Mouse (Mus musculus) frontal cortex, postnatal 25 days (tissue): ENCODE results near the gene Evpl.
"Not testable (repeated sequence)": the region's sequence is repeated elsewhere in the genome, so short reads cannot be mapped to it uniquely, and the experiment has no call there.

Experiments used
- DNase-seq, 2 experiments: peaks; one replicate each; pipeline ENCODE4 v3.0.0; 2022; ENCODE audit warnings: low spot score in 2 of 2

Evpl gene

GRCm38 (mm10) chr11:116237742-116238395 is at the start of gene Evpl:
Gene Evpl, minus strand, starts transcription at chr11:116238077.
- DNase-seq, result no peak

- no peak for DNase-seq
Measured at GRCm38 (mm10) chr11:116287351-116287750, 49.5 kb upstream of the Evpl start.

DNA sequence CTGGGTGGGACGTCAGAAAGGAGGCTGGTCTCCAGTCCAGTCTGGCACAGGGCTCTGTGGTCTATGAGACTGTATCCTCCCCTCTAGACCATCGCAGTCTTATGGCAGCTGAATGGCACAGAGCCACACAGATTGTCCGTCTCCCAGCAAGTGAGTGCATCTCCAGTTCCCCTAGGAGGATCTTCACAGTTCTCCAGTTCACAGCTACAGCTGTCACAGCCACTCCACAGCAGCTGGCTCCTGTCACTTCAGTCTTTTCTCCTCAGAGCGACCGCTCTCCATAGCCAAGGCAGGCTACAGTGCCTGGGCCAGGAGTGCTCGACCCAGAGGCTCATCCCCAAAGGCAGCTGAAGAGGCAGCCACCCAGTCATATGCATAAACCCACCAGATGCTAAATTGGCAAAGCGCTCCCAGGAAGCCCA is 47.9 kb upstream of the Evpl start:
- DNase-seq, result no peak

DNA sequence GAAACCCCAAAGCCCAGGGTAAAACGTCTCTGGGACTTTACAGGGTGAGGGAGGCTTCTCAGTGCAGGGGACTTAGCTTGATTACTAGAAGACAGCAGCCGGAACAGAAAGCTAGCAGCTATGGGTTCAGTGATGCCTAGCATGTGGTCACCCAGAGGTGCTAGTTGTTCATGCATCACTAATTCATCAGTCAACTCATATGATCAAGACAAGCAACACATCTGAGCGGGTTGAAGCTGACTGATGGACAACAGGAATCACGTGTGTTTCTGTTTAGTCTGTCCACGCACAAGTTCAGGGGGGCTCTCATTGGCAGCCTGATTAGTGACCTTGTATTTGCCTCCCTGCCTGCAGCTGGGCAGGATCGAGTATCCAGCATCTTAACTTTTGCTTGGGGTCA is 46.1 kb upstream of the Evpl start:
- DNase-seq, result no peak

- no peak for DNase-seq
Measured at GRCm38 (mm10) chr11:116282912-116283521, 45.1 kb upstream of the Evpl start.

DNA sequence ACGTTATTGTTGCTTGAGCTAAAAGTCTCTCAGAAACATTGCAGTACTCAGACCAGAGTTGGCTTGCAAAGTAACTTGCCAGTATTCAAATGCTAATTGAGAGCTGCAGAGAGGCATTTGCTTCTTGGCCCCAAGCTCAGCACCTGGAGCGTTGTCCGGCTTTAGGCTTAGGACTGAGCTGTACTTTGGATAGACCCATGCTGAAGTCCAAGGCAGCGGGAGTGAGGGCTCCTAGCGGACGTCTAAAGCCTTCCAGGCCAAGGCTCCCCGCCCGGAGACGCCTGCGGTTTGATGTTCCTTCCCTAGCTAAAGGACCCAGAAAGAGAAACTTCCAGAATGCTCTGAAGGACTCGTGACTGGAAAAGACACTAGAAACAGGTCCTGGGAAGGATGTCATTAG is 44.2 kb upstream of the Evpl start:
- DNase-seq, result no peak

DNA sequence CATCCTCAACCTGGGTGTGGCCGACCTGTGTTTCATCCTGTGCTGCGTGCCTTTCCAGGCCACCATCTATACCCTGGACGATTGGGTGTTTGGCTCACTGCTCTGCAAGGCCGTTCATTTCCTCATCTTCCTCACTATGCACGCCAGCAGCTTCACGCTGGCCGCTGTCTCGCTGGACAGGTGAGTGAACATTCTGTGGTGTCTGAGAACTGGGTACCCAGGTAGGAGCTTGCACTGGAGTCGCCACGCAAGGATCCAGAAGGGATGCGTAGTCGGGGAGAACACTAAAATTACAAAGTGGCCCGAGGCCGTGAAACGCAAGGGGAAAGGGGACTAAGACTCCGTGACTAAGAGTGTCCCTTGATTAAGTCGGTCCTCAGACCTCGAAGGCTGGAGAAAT is 43.8 kb upstream of the Evpl start:
- no peak for DNase-seq

GRCm38 (mm10) chr11:116280751-116281663 is 43.1 kb upstream of the Evpl start, which contains the start of gene Galr2:
Gene Galr2, plus strand, starts transcription at chr11:116280939.
- DNase-seq, result no peak

GRCm38 (mm10) chr11:116277184-116277583 is 39.3 kb upstream of the Evpl start:
- not testable (repeated sequence) for DNase-seq

DNA sequence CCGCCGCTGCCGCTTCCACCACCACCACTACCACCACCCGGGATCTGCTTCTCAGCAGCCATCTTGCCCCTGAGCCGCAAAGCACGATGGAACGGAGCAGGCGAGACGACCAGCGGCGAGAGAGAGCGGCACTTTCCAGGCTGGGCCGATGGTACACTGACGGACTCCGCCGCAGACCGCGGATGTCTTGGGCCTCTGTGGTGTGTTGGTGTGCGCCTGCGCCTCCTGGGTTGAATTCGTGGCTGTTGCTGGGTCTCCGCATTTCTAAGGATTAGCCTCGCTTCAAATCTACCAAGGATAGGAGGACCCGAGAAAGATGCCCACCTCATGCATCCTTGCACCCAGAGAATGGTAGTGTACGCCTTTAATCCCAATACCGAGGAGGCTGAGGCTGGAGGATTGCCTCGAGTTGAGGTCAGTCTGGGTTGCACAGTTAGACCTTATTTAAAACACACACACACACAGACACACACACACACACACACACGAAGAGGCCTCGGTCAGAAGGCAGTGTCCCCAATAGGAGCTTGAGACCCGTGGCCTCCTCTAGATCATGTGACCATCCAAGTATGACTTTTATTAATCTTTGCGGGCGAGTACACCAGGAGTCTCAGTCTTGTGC is 36.3 kb upstream of the Evpl start, which contains the start of gene Srp68:
Srp68 (minus strand) TSS at position 173 of the 622 bp plus-strand sequence.
- peak; percentile 86 to 88 for DNase-seq

GRCm38 (mm10) chr11:116273469-116274044 is 35.7 kb upstream of the Evpl start:
- no peak for DNase-seq

DNA sequence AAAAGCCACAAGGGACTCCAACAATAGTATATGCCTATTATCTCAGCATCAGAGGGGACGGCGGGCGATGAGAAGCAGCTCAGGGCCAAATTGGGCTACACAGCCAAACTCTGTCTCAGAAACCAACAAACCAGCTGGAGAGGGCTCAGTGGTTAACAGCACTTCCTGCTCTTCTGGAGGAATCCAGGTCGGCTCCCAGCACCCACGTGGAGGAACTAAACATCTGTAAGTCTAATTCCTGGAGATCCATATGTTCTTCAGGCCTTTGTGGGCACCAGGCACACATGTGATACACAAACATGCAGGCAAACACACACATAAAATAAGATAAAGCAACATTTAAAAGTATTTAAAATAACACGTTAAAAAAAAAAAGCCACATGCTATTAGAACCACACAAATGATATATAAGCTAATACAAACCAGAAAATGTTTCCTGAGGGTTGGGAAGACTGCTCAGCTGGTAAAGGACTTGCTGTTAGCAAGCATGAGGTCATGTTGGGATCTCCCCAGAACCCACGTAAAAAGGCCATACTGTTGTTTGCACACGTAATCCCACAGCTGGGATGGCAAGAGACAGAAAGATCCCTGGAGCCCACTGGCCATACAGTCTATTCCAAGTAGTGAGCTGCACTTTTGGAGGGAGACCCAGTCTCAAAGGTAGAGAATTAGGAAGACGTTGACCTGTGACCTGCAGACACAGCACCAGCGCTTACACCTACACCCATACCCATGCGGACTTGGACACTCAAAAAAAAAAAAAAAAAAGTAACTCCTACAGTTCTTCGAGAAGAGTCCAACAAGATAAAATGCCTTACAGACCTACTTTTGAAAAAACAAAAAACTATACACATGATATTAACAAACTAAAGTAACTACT is 35.0 kb upstream of the Evpl start:
- DNase-seq, result no peak

GRCm38 (mm10) chr11:116269560-116269959 is 31.7 kb upstream of the Evpl start:
- no peak for DNase-seq

GRCm38 (mm10) chr11:116268313-116268712 is 30.4 kb upstream of the Evpl start:
- no peak for DNase-seq

DNA sequence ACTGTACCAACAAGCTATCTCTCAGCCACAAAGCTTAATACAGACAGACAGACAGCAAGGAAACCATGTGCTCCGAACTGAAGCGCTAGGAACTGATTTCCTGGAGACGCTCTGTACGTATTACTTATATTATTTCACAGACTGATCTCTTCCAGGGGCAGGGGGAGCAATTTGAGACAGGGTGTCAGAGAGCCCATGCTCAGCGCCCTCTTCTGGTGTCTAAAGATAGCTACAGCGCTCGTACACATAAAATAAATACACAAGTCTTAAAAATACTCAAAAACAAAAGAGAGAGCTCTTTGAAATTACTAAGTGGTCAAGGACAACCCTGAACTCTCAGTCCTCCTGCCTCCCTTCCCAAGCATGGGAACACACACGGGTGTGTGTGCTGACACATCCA is 29.8 kb upstream of the Evpl start:
- no peak for DNase-seq

DNA sequence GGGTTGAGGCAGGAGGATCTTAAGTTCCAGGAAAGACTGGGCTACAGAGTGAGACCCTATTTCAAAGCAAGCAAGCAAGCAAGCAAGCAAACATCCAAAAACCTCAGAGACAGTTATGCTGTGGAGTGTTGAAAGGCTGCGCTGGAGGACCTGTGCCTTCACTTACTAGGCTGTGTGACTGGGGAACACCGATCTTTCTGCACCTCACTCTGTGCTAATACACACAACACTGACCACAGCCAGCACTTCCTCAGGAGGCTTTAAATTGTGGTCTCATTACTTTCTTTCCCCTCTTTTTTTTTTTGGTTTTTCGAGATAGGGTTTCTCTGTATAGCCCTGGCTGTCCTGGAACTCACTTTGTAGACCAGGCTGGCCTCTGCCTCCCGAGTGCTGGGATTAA is 28.0 kb upstream of the Evpl start:
- DNase-seq, result no peak

DNA sequence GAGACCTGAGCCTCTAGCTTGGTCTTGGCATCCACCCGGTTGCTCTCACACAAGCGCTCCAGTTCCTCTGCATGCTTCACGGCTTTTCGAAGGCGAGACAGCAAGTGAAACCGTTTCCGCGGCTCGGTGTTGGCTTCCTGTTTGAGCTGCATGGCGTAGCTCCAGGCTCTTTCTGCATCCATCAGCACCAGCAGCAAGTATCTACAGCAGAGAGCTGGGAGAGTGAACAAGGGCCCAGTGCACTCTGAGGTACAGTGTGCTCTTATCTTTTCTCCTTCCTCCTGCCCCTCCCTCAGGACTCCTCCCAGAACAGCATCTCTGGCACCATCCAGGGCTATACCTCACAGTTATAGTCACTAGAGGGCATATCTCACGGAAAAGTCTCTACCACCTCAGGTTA is 27.5 kb upstream of the Evpl start:
- no peak for DNase-seq

GRCm38 (mm10) chr11:116260259-116260658 is 22.4 kb upstream of the Evpl start:
- no peak for DNase-seq

- DNase-seq, result no peak
Measured at GRCm38 (mm10) chr11:116259461-116259860, 21.6 kb upstream of the Evpl start.

DNA sequence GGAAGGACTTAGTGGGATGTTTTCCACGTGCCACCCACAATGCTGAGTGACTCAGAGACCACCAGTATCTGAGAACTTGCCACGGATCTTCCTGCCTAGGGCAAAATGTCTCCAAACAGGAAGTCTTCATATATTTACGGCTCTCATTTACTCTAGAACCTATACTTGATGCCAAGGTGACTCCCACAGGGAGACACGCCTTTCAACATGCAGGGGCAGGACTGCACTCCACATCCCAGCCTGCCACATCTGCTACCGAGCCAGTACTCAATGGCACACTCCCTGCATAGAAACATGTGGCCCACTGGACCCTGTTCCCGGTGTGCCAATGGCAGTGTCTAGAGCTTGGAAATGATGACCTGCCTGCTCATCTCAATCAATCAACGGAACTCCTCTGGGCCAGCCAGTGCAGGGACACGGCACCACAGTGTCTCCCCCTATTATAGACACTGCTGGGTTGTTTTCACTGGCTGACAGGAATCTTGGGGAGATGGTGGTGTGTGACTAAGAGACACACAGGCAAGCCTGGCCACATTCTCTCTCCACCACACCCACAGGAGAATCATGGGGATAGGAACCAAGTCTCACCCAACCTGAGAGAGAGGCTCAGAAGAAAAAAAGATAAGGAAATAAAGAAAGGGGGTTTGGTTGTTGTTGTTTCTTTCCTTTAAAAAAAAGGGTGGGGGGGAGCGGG is 18.3 kb upstream of the Evpl start:
- no peak for DNase-seq
